Mouse (Mus musculus) hindbrain, embryonic 11.5 days (tissue): ENCODE measurements around the gene Vcpkmt. TPM values are rescaled to one million over a fixed set of nuclear protein-coding genes. Genes with fewer than 3 reads are reported as not detected.

ENCODE experiments used
- ATAC-seq: fragments of 200-750 bp; cut with Nextera tagmentation; 2 replicates; pipeline ENCODE4 v1.8.0; 2017; ENCODE audit warnings: mild to moderate bottlenecking, moderate TSS enrichment, moderate library complexity; ENCODE audit not compliant: low FRiP score
- DNase-seq: peaks from one replicate; pipeline ENCODE4 v3.0.0-alpha.2; 2015; ENCODE audit warnings: low spot score
- H3K27ac ChIP-seq: fragments of 300-500 bp; sonication (generic); 2 replicates; pipeline ENCODE4 v1.5.1; 2014; ENCODE audit warnings: mild to moderate bottlenecking, low read depth, low read length
- H3K27me3 ChIP-seq: fragments of 300-500 bp; sonication (generic); 2 replicates; pipeline ENCODE4 v1.6.1; 2014; ENCODE audit warnings: mild to moderate bottlenecking, low read length, moderate library complexity, mixed read lengths; ENCODE audit not compliant: control insufficient read depth, insufficient read depth
- H3K36me3 ChIP-seq: fragments of 300-500 bp; sonication (generic); 2 replicates; pipeline ENCODE4 v1.6.1; 2014; ENCODE audit warnings: mild to moderate bottlenecking, low read length, moderate library complexity, mixed read lengths; ENCODE audit not compliant: control insufficient read depth, insufficient read depth
- H3K4me1 ChIP-seq: fragments of 300-500 bp; sonication (generic); replicated peaks from 2 replicates; pipeline ENCODE4 v1.6.1; 2014; ENCODE audit warnings: low read length, mixed read lengths; ENCODE audit not compliant: control insufficient read depth, insufficient read depth
- H3K4me2 ChIP-seq: fragments of 300-500 bp; sonication (generic); replicated peaks from 2 replicates; pipeline ENCODE4 v1.6.1; 2014; ENCODE audit warnings: mild to moderate bottlenecking, low read depth, low read length
- H3K4me3 ChIP-seq: fragments of 300-500 bp; sonication (generic); 2 replicates; pipeline ENCODE4 v1.5.1; 2014; ENCODE audit warnings: low read depth, low read length
- H3K9ac ChIP-seq: fragments of 300-500 bp; sonication (generic); 2 replicates; pipeline ENCODE4 v1.6.1; 2014; ENCODE audit warnings: low read depth, low read length
- H3K9me3 ChIP-seq: fragments of 300-500 bp; sonication (generic); 2 replicates; pipeline ENCODE4 v1.6.1; 2016; ENCODE audit warnings: low read length; ENCODE audit not compliant: control insufficient read depth
- WGBS: fragments of 180-500 bp; shearing (Covaris S2); extraction: QIAGEN DNeasy Blood & Tissue Kit; methylation state at CpG from one replicate; pipeline ENCODE4 v1.1.7; 2014; 5-methylcytosine and 5-hydroxymethylcytosine counted together
- polyA plus RNA-seq: library from polyadenylated mRNA; unstranded; fragments of >200 nt; fragmentation: Nextera tagmentation; extraction: Ambion mirVana; gene quantifications from 2 replicates; pipeline ENCODE4 v1.2.1, GENCODE M21; 2014

Gene Vcpkmt
- polyA plus RNA-seq, 1 experiment from 2014 or later = 18.9 TPM

- Histone ChIP-seq H3K9me3 (no peaks in the 10 kb centered on the region), H3K4me1 (no peaks in the 10 kb centered on the region), H3K27me3 (no peaks in the 10 kb centered on the region), H3K4me3 (no peak overlapping the region), H3K27ac (no peak overlapping the region), H3K9ac (no peak overlapping the region), H3K36me3 (no peaks in the 10 kb centered on the region), H3K4me2 (no peak overlapping the region)
- DNase-seq (no peak), ATAC-seq (no peak)
- WGBS = 52% methylated on average over 2 of the region's 2 CpGs
Observed at GRCm38 (mm10) chr12:69544562-69544961, 38.3 kb downstream of the Vcpkmt start.

GRCm38 (mm10) chr12:69542376-69542775 is 40.5 kb downstream of the Vcpkmt start:
- Histone ChIP-seq H3K27me3 (no peaks in the 10 kb centered on the region), H3K9ac (no peak overlapping the region), H3K4me3 (no peak overlapping the region), H3K4me1 (no peaks in the 10 kb centered on the region), H3K9me3 (no peaks in the 10 kb centered on the region), H3K4me2 (no peak overlapping the region), H3K27ac (no peak overlapping the region), H3K36me3 (no peaks in the 10 kb centered on the region)
- 92% methylated on average over 8 of the region's 8 CpGs for WGBS
- ATAC-seq (no peak), DNase-seq (no peak)

- no peaks in the 10 kb centered on the region for H3K36me3 ChIP-seq
- 83% methylated on average over 8 of the region's 8 CpGs for WGBS
Observed at GRCm38 (mm10) chr12:69541663-69542062, 41.2 kb downstream of the Vcpkmt start.

GRCm38 (mm10) chr12:69539353-69539752 is 43.5 kb downstream of the Vcpkmt start:
- WGBS = 75% methylated on average over 7 of the region's 7 CpGs
- Histone ChIP-seq H3K9me3 (no peaks in the 10 kb centered on the region), H3K4me1 (no peaks in the 10 kb centered on the region), H3K27ac (0 out of 2 replicates have a peak overlapping the region, but pooled peaks have one; percentile 13), H3K4me3 (no peak overlapping the region), H3K36me3 (no peaks in the 10 kb centered on the region), H3K4me2 (no peak overlapping the region), H3K27me3 (no peaks in the 10 kb centered on the region), H3K9ac (no peak overlapping the region)
- ATAC-seq (no peak), DNase-seq (no peak)

More at GRCm38 (mm10) chr12:69541663-69542062, 41.2 kb downstream of the Vcpkmt start:
- Histone ChIP-seq H3K27me3 (no peaks in the 10 kb centered on the region), H3K4me2 (no peak overlapping the region), H3K4me1 (no peaks in the 10 kb centered on the region), H3K4me3 (no peak overlapping the region), H3K27ac (no peak overlapping the region), H3K9ac (no peak overlapping the region), H3K9me3 (no peaks in the 10 kb centered on the region)
- ATAC-seq (no peak), DNase-seq (no peak)

- Histone ChIP-seq H3K4me2 (no peak overlapping the region), H3K27ac (peak overlapping the region; percentile 58; the same call in 1 of the 2 replicates), H3K27me3 (no peaks in the 10 kb centered on the region), H3K4me3 (no peak overlapping the region), H3K4me1 (no peaks in the 10 kb centered on the region), H3K9ac (no peak overlapping the region), H3K9me3 (no peaks in the 10 kb centered on the region), H3K36me3 (no peaks in the 10 kb centered on the region)
- WGBS = 72% methylated on average over 4 of the region's 4 CpGs
- DNase-seq = no peak
- no peak for ATAC-seq
Observed at GRCm38 (mm10) chr12:69538362-69538950, 44.4 kb downstream of the Vcpkmt start.

- no peaks in the 10 kb centered on the region for H3K27me3 ChIP-seq
- H3K4me1 ChIP-seq = no peaks in the 10 kb centered on the region
- no peaks in the 10 kb centered on the region for H3K36me3 ChIP-seq
- no peak overlapping the region for H3K9ac ChIP-seq
- DNase-seq (peak; percentile 30), ATAC-seq (no peak)
- H3K4me3 ChIP-seq = no peak overlapping the region
- H3K9me3 ChIP-seq = no peaks in the 10 kb centered on the region
- H3K4me2 ChIP-seq = no peak overlapping the region
- peak overlapping the region; percentile 58; the same call in 1 of the 2 replicates for H3K27ac ChIP-seq
- WGBS = 56% methylated on average over 19 of the region's 19 CpGs
Observed at GRCm38 (mm10) chr12:69537675-69538361, 45.0 kb downstream of the Vcpkmt start.

GRCm38 (mm10) chr12:69537243-69537674 is 45.6 kb downstream of the Vcpkmt start:
- H3K27ac ChIP-seq = no peak overlapping the region
- no peak overlapping the region for H3K4me3 ChIP-seq
- H3K36me3 ChIP-seq = no peaks in the 10 kb centered on the region
- no peaks in the 10 kb centered on the region for H3K9me3 ChIP-seq
- no peak overlapping the region for H3K4me2 ChIP-seq
- H3K27me3 ChIP-seq = no peaks in the 10 kb centered on the region
- no peak overlapping the region for H3K9ac ChIP-seq
- WGBS = 35% methylated on average over 10 of the region's 10 CpGs
- no peaks in the 10 kb centered on the region for H3K4me1 ChIP-seq
- DNase-seq (no peak), ATAC-seq (no peak)

- DNase-seq = no peak
- Histone ChIP-seq H3K9me3 (no peaks in the 10 kb centered on the region), H3K27me3 (no peaks in the 10 kb centered on the region), H3K36me3 (no peaks in the 10 kb centered on the region), H3K4me1 (no peaks in the 10 kb centered on the region), H3K9ac (no peak overlapping the region), H3K4me2 (no peak overlapping the region), H3K27ac (no peak overlapping the region), H3K4me3 (no peak overlapping the region)
- no peak for ATAC-seq
- 70% methylated on average over 10 of the region's 10 CpGs for WGBS
Observed at GRCm38 (mm10) chr12:69536616-69537242, 46.1 kb downstream of the Vcpkmt start.
